12 mouse cellular contexts compared by ENCODE assay signal in genomic region chr17:73142445-73142844, GRCm38 (mm10). TPM values are rescaled to one million over a fixed set of nuclear protein-coding genes. Genes with fewer than 3 reads are reported as not detected.
DNase-seq lines count a peak whose midpoint lies in the region; ATAC-seq and TF ChIP-seq lines count a peak whose summit lies in the region.
"Had no signal": no experiment of that assay in that cellular context is flagged by ENCODE, and none has a peak within 500 bp of the region (broad histone marks: within the 10 kb centered on the region; RNA-seq: fewer than 3 reads in every experiment).

No protein-coding gene starts in this region.

- peak; percentile 20 for DNase-seq in kidney, adult 2 months
- DNase-seq in T-cell, adult 2 months (ENCODE audit: low spot score) = peak; percentile 25
- DNase-seq in large intestine, adult 2 months (ENCODE audit: low read depth, low spot score) = peak; percentile 65
- DNase-seq in layer of hippocampus, adult 9-10 months (ENCODE audit: low spot score) = no peak
- DNase-seq in left cerebral cortex, postnatal 10 days (ENCODE audit: extremely low spot score in 1 of 2, low spot score in 2 of 2) = no peak
- DNase-seq: gastrocnemius, postnatal 14 days; lung, embryonic 14.5 days; spleen, adult 18-20 months had no signal

- 53% methylated on average over 2 of the region's 2 CpGs for WGBS in kidney, adult 2 months
- 61% methylated on average over 2 of the region's 2 CpGs for WGBS in kidney, embryonic 15.5 days
- 14% methylated on average over 2 of the region's 2 CpGs for WGBS in large intestine, adult 2 months
- 10% methylated on average over 2 of the region's 2 CpGs for WGBS in small intestine, adult 2 months
- WGBS in hindbrain, embryonic 12.5 days = 81% methylated on average over 2 of the region's 2 CpGs

- H3K9ac ChIP-seq in kidney, embryonic 15.5 days = no peak overlapping the region
- no peak overlapping the region for H3K9ac ChIP-seq in hindbrain, embryonic 12.5 days
- H3K9ac ChIP-seq: hindbrain, embryonic 15.5 days; lung, embryonic 14.5 days had no signal

- H3K4me1 ChIP-seq in kidney, adult 2 months (ENCODE audit: control insufficient read depth, insufficient read depth, low read length) = no peaks in the 10 kb centered on the region
- no peaks in the 10 kb centered on the region for H3K4me1 ChIP-seq in kidney, embryonic 15.5 days
- H3K4me1 ChIP-seq in small intestine, adult 2 months (ENCODE audit: control insufficient read depth, insufficient read depth, insufficient read length, low read length) = peaks cover 9% of the 10 kb centered on the region
- H3K4me1 ChIP-seq in hindbrain, embryonic 12.5 days = no peaks in the 10 kb centered on the region
- H3K4me1 ChIP-seq: hindbrain, embryonic 15.5 days had no signal

- no peak for ATAC-seq in kidney, embryonic 15.5 days (replicated peaks; ENCODE audit: low FRiP score)
- no peak for ATAC-seq in hindbrain, embryonic 12.5 days (ENCODE audit: low FRiP score)

- no peak for TF ChIP-seq CTCF in kidney, adult 2 months (conservative IDR thresholded peaks at IDR 0.05; ENCODE audit: insufficient read depth, insufficient read length, low read depth, low read length)
- TF ChIP-seq CTCF in small intestine, adult 2 months (IDR thresholded peaks at IDR 0.05; ENCODE audit: extremely low read depth, insufficient read length, insufficient replicate concordance, low read depth, low read length) = no peak

- no peaks in the 10 kb centered on the region for H3K36me3 ChIP-seq in kidney, adult 2 months (ENCODE audit: control insufficient read depth, insufficient read depth, low read length)
- no peaks in the 10 kb centered on the region for H3K36me3 ChIP-seq in kidney, embryonic 15.5 days
- peaks cover 2% of the 10 kb centered on the region; the same call in 1 of the 2 replicates for H3K36me3 ChIP-seq in small intestine, adult 2 months (ENCODE audit: control insufficient read depth, insufficient read depth, low read length)
- no peaks in the 10 kb centered on the region for H3K36me3 ChIP-seq in hindbrain, embryonic 12.5 days
- H3K36me3 ChIP-seq: hindbrain, embryonic 15.5 days had no signal

- no peak overlapping the region for H3K4me2 ChIP-seq in kidney, embryonic 15.5 days
- H3K4me2 ChIP-seq in hindbrain, embryonic 12.5 days (replicated peaks) = no peak overlapping the region
- H3K4me2 ChIP-seq: hindbrain, embryonic 15.5 days; lung, embryonic 14.5 days had no signal

- H3K27me3 ChIP-seq in kidney, adult 2 months (replicated peaks; ENCODE audit: control insufficient read depth, insufficient read depth, low read length) = no peaks in the 10 kb centered on the region
- no peaks in the 10 kb centered on the region for H3K27me3 ChIP-seq in kidney, embryonic 15.5 days
- no peaks in the 10 kb centered on the region for H3K27me3 ChIP-seq in small intestine, adult 2 months (ENCODE audit: control insufficient read depth, insufficient read depth, low read length)
- no peaks in the 10 kb centered on the region for H3K27me3 ChIP-seq in hindbrain, embryonic 12.5 days
- H3K27me3 ChIP-seq: hindbrain, embryonic 15.5 days had no signal

- TF ChIP-seq POLR2A in kidney, adult 2 months (IDR thresholded peaks at IDR 0.05; ENCODE audit: low read depth, low read length) = no peak
- TF ChIP-seq POLR2A in small intestine, adult 2 months (IDR thresholded peaks at IDR 0.05; ENCODE audit: low read depth, low read length) = no peak

- no peak overlapping the region for H3K4me3 ChIP-seq in kidney, adult 2 months (ENCODE audit: insufficient read depth, low read depth, low read length)
- no peak overlapping the region for H3K4me3 ChIP-seq in kidney, embryonic 15.5 days (replicated peaks)
- no peak overlapping the region for H3K4me3 ChIP-seq in small intestine, adult 2 months (ENCODE audit: low read depth, low read length)
- no peak overlapping the region for H3K4me3 ChIP-seq in hindbrain, embryonic 12.5 days
- H3K4me3 ChIP-seq: hindbrain, embryonic 15.5 days had no signal

- intact Hi-C loops in left cerebral cortex, postnatal 10 days (cut with DNase I) = no loop called here

- no peak overlapping the region for H3K27ac ChIP-seq in kidney, adult 2 months (ENCODE audit: insufficient read depth, low read depth, low read length)
- no peak overlapping the region for H3K27ac ChIP-seq in kidney, embryonic 15.5 days
- peak overlapping the region; percentile 74 for H3K27ac ChIP-seq in small intestine, adult 2 months (ENCODE audit: insufficient read depth, low read depth, low read length)
- no peak overlapping the region for H3K27ac ChIP-seq in hindbrain, embryonic 12.5 days
- H3K27ac ChIP-seq: hindbrain, embryonic 15.5 days had no signal

- no peaks in the 10 kb centered on the region for H3K9me3 ChIP-seq in kidney, embryonic 15.5 days (replicated peaks)
- H3K9me3 ChIP-seq in hindbrain, embryonic 12.5 days (replicated peaks) = no peaks in the 10 kb centered on the region
- H3K9me3 ChIP-seq: hindbrain, embryonic 15.5 days had no signal

RNA-seq across cellular contexts. Expression of gene Lclat1, which starts 34.7 kb away (rescaled TPM):
- polyA plus RNA-seq in kidney, adult 2 months (2012; rRNA removed) = 17.3 and 18.8 TPM in 2 replicates
- polyA plus RNA-seq in kidney, embryonic 15.5 days (2015; fragmentation: Nextera tagmentation; extraction: Ambion mirVana) = 17.0 and 17.3 TPM in 2 replicates
- 10.8 and 25.3 TPM in 2 replicates for polyA plus RNA-seq in large intestine, adult 2 months (2012; rRNA removed)
- 3.0 and 7.1 TPM in 2 replicates for polyA plus RNA-seq in small intestine, adult 2 months (2012; rRNA removed)
- polyA plus RNA-seq in hindbrain, embryonic 12.5 days (2016; fragmentation: Nextera tagmentation; extraction: Ambion mirVana) = 10.1 and 14.4 TPM in 2 replicates
- total RNA-seq in left cerebral cortex, postnatal 10 days (2021) = 10 to 100 TPM; 41.1 to 44.3 TPM

Comparison
In these comparisons a context has a peak if more than half of its experiments do, and no peak if none do; other contexts are left out.
1. DNase-seq: peak in kidney, adult 2 months (single experiment), T-cell, adult 2 months (single experiment) and large intestine, adult 2 months (single experiment); none in layer of hippocampus, adult 9-10 months (single experiment) and left cerebral cortex, postnatal 10 days (0 of 2).